Mouse (Mus musculus): ENCODE measurements at regions not wholly inside any gene's neighbourhood (a gene's known extent, or its start where the extent isn't known, plus 50 kb on each side); places are given as distances from the start of the nearest gene placed in this dataset.

GRCm38 (mm10) chr1:88966416-88966815 is 103.8 kb upstream of the Sh3bp4 start:
- Histone ChIP-seq H3K9ac (no peak overlapping the region), H3K4me2 (replicated peaks) (no peak overlapping the region), H3K27me3 (no peaks in the 10 kb centered on the region), H3K4me1 (no peaks in the 10 kb centered on the region), H3K27ac (replicated peaks) (no peak overlapping the region), H3K36me3 (no peaks in the 10 kb centered on the region), H3K4me3 (replicated peaks) (no peak overlapping the region), H3K9me3 (replicated peaks) (no peaks in the 10 kb centered on the region)
- 65% methylated on average over 2 of the region's 2 CpGs for WGBS
- ATAC-seq (ENCODE audit: insufficient number of reproducible peaks, low FRiP score, low TSS enrichment, low read depth): no peak

GRCm38 (mm10) chr1:88968142-88968541 is 102.1 kb upstream of the Sh3bp4 start:
- Histone ChIP-seq H3K36me3 (no peaks in the 10 kb centered on the region), H3K4me3 (replicated peaks) (no peak overlapping the region), H3K9me3 (replicated peaks) (no peaks in the 10 kb centered on the region), H3K4me2 (replicated peaks) (no peak overlapping the region), H3K27me3 (no peaks in the 10 kb centered on the region), H3K4me1 (no peaks in the 10 kb centered on the region), H3K27ac (replicated peaks) (no peak overlapping the region), H3K9ac (no peak overlapping the region)
- no peak for ATAC-seq (ENCODE audit: insufficient number of reproducible peaks, low FRiP score, low TSS enrichment, low read depth)
- 83% methylated on average over 7 of the region's 7 CpGs for WGBS

GRCm38 (mm10) chr1:88969016-88969415 is 101.2 kb upstream of the Sh3bp4 start:
- H3K4me1 ChIP-seq: no peaks in the 10 kb centered on the region
- H3K9me3 ChIP-seq (replicated peaks): no peaks in the 10 kb centered on the region
- no peak overlapping the region for H3K4me2 ChIP-seq (replicated peaks)
- H3K27me3 ChIP-seq: no peaks in the 10 kb centered on the region
- WGBS: 82% methylated on average over 7 of the region's 7 CpGs
- no peak overlapping the region for H3K27ac ChIP-seq (replicated peaks)
- no peaks in the 10 kb centered on the region for H3K36me3 ChIP-seq
- no peak overlapping the region for H3K9ac ChIP-seq
- H3K4me3 ChIP-seq (replicated peaks): no peak overlapping the region
- no peak for ATAC-seq (ENCODE audit: insufficient number of reproducible peaks, low FRiP score, low TSS enrichment, low read depth)

GRCm38 (mm10) chr1:88969630-88970029 is 100.6 kb upstream of the Sh3bp4 start:
- Histone ChIP-seq H3K36me3 (no peaks in the 10 kb centered on the region), H3K9me3 (replicated peaks) (no peaks in the 10 kb centered on the region), H3K4me3 (replicated peaks) (no peak overlapping the region), H3K27ac (replicated peaks) (no peak overlapping the region), H3K9ac (no peak overlapping the region), H3K27me3 (no peaks in the 10 kb centered on the region), H3K4me1 (no peaks in the 10 kb centered on the region), H3K4me2 (replicated peaks) (no peak overlapping the region)
- WGBS: 79% methylated on average over 3 of the region's 3 CpGs
- no peak for ATAC-seq (ENCODE audit: insufficient number of reproducible peaks, low FRiP score, low TSS enrichment, low read depth)

- 91% methylated on average over 8 of the region's 8 CpGs for WGBS
- no peaks in the 10 kb centered on the region for H3K36me3 ChIP-seq
- H3K4me2 ChIP-seq (replicated peaks): no peak overlapping the region
- no peak overlapping the region for H3K9ac ChIP-seq
- no peak overlapping the region for H3K27ac ChIP-seq (replicated peaks)
- no peaks in the 10 kb centered on the region for H3K27me3 ChIP-seq
- H3K4me1 ChIP-seq: no peaks in the 10 kb centered on the region
- no peak for ATAC-seq (ENCODE audit: insufficient number of reproducible peaks, low FRiP score, low TSS enrichment, low read depth)
- no peak overlapping the region for H3K4me3 ChIP-seq (replicated peaks)
- H3K9me3 ChIP-seq (replicated peaks): 0 out of 2 replicates have a peak, but pooled peaks cover 4% of the 10 kb centered on the region
Observed at GRCm38 (mm10) chr1:88976101-88976500, 94.1 kb upstream of the Sh3bp4 start.

GRCm38 (mm10) chr1:88988011-88988695 is 82.1 kb upstream of the Sh3bp4 start:
- Histone ChIP-seq H3K27me3 (no peaks in the 10 kb centered on the region), H3K4me2 (replicated peaks) (no peak overlapping the region), H3K36me3 (no peaks in the 10 kb centered on the region), H3K9me3 (replicated peaks) (no peaks in the 10 kb centered on the region), H3K4me1 (0 out of 2 replicates have a peak, but pooled peaks cover 7% of the 10 kb centered on the region), H3K27ac (replicated peaks) (no peak overlapping the region), H3K4me3 (replicated peaks) (no peak overlapping the region), H3K9ac (no peak overlapping the region)
- no peak for ATAC-seq (ENCODE audit: insufficient number of reproducible peaks, low FRiP score, low TSS enrichment, low read depth)

GRCm38 (mm10) chr1:88994588-88995331 is 75.5 kb upstream of the Sh3bp4 start:
- ATAC-seq (ENCODE audit: insufficient number of reproducible peaks, low FRiP score, low TSS enrichment, low read depth): peak; percentile 87

GRCm38 (mm10) chr1:88995945-88996344 is 74.3 kb upstream of the Sh3bp4 start:
- 28% methylated on average over 8 of the region's 8 CpGs for WGBS
- Histone ChIP-seq H3K36me3 (no peaks in the 10 kb centered on the region), H3K4me1 (peaks cover 23% of the 10 kb centered on the region), H3K9me3 (replicated peaks) (no peaks in the 10 kb centered on the region), H3K4me3 (replicated peaks) (no peak overlapping the region), H3K27ac (replicated peaks) (no peak overlapping the region), H3K4me2 (replicated peaks) (no peak overlapping the region), H3K27me3 (no peaks in the 10 kb centered on the region), H3K9ac (no peak overlapping the region)
- no peak for ATAC-seq (ENCODE audit: insufficient number of reproducible peaks, low FRiP score, low TSS enrichment, low read depth)

More at GRCm38 (mm10) chr1:88994588-88995331, 75.5 kb upstream of the Sh3bp4 start:
- Histone ChIP-seq H3K36me3 (no peaks in the 10 kb centered on the region), H3K27me3 (no peaks in the 10 kb centered on the region), H3K4me2 (replicated peaks) (0 out of 2 replicates have a peak overlapping the region, but pooled peaks have one; percentile 17), H3K9ac (no peak overlapping the region), H3K9me3 (replicated peaks) (no peaks in the 10 kb centered on the region), H3K4me3 (replicated peaks) (no peak overlapping the region), H3K27ac (replicated peaks) (peak overlapping the region; percentile 72; the same call in 1 of the 2 replicates), H3K4me1 (peaks cover 23% of the 10 kb centered on the region)
- WGBS: 20% methylated on average over 12 of the region's 12 CpGs

GRCm38 (mm10) chr1:88996657-88997056 is 73.6 kb upstream of the Sh3bp4 start:
- WGBS: 66% methylated on average over 7 of the region's 7 CpGs
- H3K27ac ChIP-seq (replicated peaks): no peak overlapping the region
- ATAC-seq (ENCODE audit: insufficient number of reproducible peaks, low FRiP score, low TSS enrichment, low read depth): no peak

GRCm38 (mm10) chr1:88997847-88998246 is 72.4 kb upstream of the Sh3bp4 start:
- no peak overlapping the region for H3K4me2 ChIP-seq (replicated peaks)
- H3K9me3 ChIP-seq (replicated peaks): no peaks in the 10 kb centered on the region
- ATAC-seq (ENCODE audit: insufficient number of reproducible peaks, low FRiP score, low TSS enrichment, low read depth): no peak
- WGBS: 74% methylated on average over 12 of the region's 12 CpGs
- no peak overlapping the region for H3K4me3 ChIP-seq (replicated peaks)
- no peaks in the 10 kb centered on the region for H3K36me3 ChIP-seq
- H3K9ac ChIP-seq: no peak overlapping the region
- peaks cover 23% of the 10 kb centered on the region for H3K4me1 ChIP-seq
- no peaks in the 10 kb centered on the region for H3K27me3 ChIP-seq
- no peak overlapping the region for H3K27ac ChIP-seq (replicated peaks)

More at GRCm38 (mm10) chr1:88996657-88997056, 73.6 kb upstream of the Sh3bp4 start:
- Histone ChIP-seq H3K4me3 (replicated peaks) (no peak overlapping the region), H3K9me3 (replicated peaks) (no peaks in the 10 kb centered on the region), H3K9ac (no peak overlapping the region), H3K4me2 (replicated peaks) (no peak overlapping the region), H3K4me1 (peaks cover 23% of the 10 kb centered on the region), H3K36me3 (no peaks in the 10 kb centered on the region), H3K27me3 (no peaks in the 10 kb centered on the region)

GRCm38 (mm10) chr1:89002326-89002725 is 67.9 kb upstream of the Sh3bp4 start:
- no peaks in the 10 kb centered on the region for H3K27me3 ChIP-seq
- no peaks in the 10 kb centered on the region for H3K4me1 ChIP-seq
- H3K9ac ChIP-seq: no peak overlapping the region
- WGBS: 75% methylated on average over 3 of the region's 3 CpGs
- H3K27ac ChIP-seq (replicated peaks): no peak overlapping the region
- no peak overlapping the region for H3K4me3 ChIP-seq (replicated peaks)
- H3K9me3 ChIP-seq (replicated peaks): no peaks in the 10 kb centered on the region
- no peak overlapping the region for H3K4me2 ChIP-seq (replicated peaks)
- no peaks in the 10 kb centered on the region for H3K36me3 ChIP-seq
- no peak for ATAC-seq (ENCODE audit: insufficient number of reproducible peaks, low FRiP score, low TSS enrichment, low read depth)
